Mouse (Mus musculus): ENCODE data around the gene Rasgrf1.
"Not testable (repeated sequence)": the region's sequence is repeated elsewhere in the genome, so short reads cannot be mapped to it uniquely, and the experiment has no call there.

Gene Rasgrf1

DNA sequence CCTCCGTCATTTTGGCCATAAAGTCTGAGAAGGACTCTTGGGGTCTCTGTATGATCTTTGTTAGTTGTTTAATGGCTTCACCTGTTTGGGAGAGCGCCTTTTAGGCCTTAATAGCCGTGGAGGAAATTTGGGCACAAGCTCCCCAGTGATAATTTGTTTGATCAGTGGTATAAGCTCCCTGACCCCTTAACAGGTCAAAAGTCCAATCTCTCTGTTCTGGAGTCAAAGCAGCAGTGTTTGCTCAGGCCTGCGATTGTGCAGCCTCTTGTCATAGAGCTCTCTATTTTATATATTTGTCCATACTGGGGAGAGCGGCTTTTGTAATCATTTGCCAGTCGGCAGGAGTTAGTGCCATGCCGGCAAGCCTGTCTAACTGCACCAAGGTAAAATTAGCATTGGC, 135.5 kb downstream of the Rasgrf1 start:
- no peak for DNase-seq

DNA sequence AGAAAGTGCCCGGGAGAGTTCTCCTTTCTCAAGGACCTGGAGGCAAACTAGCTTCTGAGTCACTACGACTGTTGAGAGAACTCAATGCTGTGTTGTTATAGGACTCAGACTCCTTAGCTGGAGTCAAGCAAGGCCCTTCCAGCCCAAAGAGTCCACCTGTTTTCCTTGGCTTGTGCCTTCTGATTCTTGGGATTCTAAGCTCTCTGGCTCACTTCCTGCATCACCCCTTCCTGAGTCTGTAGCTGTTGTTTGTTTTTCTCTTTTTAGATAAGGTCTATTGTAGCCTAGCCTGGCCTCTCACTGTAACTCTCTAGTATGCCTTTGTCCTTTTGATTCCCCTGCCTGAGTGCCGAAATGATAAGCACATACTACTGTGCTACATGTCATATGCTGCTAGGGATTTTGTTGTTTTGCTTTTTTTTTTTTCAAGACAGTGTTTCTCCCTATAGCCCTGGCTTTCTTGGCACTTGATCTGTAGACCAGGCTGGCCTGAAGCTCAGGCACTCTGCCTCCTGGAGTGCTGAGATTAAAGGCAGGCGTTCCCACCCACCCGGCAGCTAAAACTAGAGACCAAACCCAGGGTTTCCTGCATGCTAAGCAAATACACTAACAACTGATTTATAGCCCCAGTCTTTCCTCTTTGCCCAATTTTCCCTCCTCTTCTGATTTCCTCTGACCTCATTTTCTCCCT, 138.4 kb downstream of the Rasgrf1 start:
- no peak for DNase-seq

- no peak for DNase-seq
Observed at GRCm38 (mm10) chr9:90053852-90054251, 144.1 kb downstream of the Rasgrf1 start, which contains the start of gene Ctsh. Gene Ctsh, plus strand, starts transcription at chr9:90054152.

DNA sequence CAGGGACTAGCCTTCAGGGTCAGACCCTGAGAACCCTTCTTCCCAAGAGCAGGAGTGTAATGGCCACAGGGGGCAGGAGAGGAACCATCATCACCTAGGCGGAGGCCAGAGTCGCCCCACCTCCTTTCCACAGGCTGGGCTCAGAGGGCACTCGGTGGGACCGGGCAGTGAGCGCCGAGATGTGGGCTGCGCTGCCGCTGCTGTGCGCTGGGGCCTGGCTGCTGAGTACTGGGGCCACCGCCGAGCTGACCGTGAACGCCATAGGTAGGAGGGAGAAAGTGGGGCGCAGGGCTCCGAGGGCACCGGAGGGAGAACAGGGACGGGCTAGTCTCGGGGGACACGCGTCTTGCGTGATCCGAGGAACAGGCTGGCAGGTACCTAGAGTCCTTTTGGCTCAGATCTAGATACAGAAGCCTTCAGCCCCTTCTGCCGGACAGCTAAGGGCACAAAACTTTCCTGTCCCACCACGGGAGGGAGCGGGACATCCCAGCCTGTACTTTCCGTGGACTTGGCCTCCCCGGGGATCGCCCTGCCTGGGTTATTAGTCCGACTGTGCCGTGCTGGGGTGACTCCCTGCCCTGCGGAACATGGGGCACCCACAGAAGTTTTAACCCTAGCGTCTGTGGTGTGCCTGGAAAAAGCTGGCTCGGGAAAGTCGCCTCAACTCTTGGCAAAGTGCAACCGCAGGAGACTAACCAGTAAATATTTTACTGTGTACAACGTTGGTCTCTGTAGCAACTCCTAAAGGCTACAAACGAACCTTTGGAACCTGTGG, 144.8 kb downstream of the Rasgrf1 start:
- peak; percentile 80 for DNase-seq

- DNase-seq = no peak
Observed at GRCm38 (mm10) chr9:90055409-90055808, 145.7 kb downstream of the Rasgrf1 start.

DNA sequence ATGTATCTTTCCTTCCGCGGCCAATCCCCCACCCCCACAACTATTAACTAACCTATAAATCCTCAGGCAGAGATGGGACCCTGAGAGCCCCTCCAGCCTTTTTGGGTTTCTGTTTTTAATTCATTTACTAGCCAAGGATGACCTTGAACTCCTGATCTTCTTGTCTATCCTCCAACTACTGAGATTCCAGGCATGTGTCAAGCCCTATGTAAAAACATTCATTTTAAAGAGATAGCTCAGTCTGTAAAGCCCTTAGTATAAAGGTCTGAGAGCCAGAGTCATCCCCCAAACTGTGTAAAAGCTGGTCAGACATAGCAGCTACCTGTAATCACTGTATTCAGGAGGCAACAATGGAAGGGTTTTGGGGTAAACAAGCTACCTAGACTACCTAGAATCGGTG, 146.2 kb downstream of the Rasgrf1 start:
- DNase-seq = no peak

DNA sequence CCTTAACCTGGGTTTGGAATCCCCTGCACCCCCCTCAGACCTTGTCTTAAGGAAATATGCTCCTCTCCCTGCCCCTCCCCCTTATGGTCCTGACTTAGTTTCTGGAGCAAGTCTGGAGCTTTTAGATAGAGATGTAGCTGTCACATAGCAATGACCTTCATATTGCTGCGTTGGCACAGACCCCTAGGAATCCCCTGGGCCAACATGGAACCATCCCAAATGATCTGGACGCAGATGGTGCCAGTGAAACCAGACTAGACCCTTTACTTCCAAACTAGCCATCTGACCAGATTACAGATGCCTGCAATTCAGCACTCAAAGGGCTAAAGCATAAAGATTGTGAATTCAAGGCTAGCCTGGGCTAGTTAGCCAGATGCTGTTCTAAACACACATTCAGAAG, 147.0 kb downstream of the Rasgrf1 start:
- no peak for DNase-seq

GRCm38 (mm10) chr9:90059828-90060573, 150.3 kb downstream of the Rasgrf1 start:
- DNase-seq = no peak

GRCm38 (mm10) chr9:90060574-90060875, 150.8 kb downstream of the Rasgrf1 start:
- DNase-seq = no peak

GRCm38 (mm10) chr9:90060932-90061331, 151.2 kb downstream of the Rasgrf1 start:
- DNase-seq = not testable (repeated sequence)

DNA sequence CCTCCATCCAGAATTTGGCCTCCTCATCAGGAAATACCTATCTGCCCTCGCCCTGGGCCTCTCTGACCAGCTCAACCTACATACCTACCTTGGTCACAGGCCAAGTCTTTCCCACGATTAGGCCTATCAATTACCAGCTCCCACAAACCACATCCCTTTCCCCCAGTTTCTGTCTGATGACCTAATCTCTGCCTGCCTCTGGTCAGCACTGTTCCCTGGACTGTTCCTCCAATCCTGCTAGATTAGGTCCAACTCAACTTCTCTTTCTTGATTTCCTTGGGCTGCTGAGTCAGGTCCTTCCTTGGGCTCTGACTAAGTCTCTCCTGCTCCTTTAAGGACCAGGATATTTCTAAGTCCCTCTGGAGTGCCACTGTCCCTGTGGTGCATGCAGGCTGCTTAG, 157.6 kb downstream of the Rasgrf1 start:
- no peak for DNase-seq

- no peak for DNase-seq
Observed at GRCm38 (mm10) chr9:90068786-90069185, 159.1 kb downstream of the Rasgrf1 start.

DNA sequence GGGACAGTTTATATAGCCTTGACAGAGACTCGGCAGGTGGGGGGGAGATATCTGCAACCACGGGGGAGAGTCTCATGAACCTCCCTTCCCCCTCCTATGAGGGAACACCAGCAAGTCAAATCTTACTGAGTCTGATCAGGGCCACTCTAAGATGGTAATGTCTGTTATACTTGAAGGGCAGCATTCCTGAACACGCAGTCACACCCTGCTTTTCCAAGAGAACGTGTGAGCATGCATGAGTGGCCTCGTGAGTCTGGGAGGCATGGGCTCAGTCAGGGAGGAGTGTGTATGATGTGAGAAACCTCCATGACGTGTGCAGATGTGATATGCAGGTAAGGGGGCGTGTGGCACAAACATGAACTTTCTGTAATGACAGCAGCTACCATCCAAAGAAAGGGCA, 159.8 kb downstream of the Rasgrf1 start:
- DNase-seq = no peak

DNA sequence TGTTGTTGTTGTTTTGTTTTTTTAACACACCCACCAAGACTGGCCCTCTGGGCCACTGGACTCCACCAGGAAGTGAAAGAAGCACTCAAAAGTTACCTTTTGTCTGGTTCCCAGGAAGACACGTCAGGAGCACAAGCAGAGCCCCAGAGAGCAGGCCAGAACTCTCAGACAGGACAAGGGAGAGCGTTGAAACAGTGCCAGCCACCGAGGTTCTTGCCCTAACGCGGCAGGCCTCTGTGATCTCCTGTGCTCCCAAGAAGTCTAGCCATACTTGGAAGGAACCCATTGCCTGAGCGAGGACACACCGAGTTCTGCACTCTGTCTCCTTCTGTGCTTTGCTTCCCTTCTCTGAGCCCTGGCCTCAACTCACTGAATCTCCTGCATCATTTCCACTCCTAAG, 160.5 kb downstream of the Rasgrf1 start:
- DNase-seq = no peak

- no peak for DNase-seq
Observed at GRCm38 (mm10) chr9:90075336-90075735, 165.6 kb downstream of the Rasgrf1 start.

- no peak for DNase-seq
Observed at GRCm38 (mm10) chr9:90076131-90076530, 166.4 kb downstream of the Rasgrf1 start.
